Mouse (Mus musculus): ENCODE measurements around the gene Skap2.

Gene Skap2

DNA sequence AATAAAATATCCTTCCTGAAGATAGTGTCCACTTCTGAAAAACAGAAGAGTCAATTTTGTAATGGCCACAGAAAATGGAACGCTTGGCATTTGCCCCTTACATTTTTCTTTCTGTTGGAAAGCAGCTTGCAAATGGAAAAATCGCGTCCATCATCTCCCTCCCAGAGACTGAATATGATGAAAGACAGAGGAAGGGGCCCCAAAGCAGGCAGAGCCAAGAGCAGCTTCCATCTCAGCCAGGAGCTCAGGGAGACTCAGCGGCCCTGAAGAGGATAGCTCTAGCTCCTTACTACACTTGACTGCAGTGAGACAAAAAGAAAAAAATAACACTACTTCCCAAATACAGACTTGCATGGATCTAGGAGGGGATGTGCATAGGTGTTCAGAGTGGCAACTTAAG lies 122.5 kb downstream of the Skap2 start:
- DNase-seq (ENCODE audit: low spot score) = no peak

DNA sequence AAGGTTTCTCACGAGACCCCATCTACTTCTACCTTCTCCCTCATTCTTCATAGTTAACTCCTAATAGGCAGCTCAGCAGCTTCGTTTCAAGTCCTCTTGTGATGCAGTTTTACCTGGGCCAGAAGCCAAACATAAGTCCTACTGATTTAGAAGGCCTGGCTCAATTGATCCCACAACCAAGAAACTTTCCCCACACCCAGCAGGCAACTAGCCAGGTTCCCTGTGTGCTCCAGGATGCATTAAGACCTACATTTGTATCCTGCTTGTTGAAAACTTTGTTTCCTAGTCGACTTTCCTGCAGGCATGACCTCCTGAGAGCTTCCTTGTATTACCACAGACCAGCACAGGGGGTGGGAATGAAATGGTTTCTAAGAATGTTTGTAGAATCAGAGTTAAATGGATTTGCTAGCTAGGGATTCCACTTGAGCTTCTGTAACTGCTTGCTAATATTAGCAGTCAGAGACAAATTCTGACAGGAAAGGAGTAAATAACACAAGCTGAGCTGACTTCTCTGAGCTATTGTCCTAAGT lies 125.4 kb downstream of the Skap2 start:
- DNase-seq (ENCODE audit: low spot score) = no peak

DNA sequence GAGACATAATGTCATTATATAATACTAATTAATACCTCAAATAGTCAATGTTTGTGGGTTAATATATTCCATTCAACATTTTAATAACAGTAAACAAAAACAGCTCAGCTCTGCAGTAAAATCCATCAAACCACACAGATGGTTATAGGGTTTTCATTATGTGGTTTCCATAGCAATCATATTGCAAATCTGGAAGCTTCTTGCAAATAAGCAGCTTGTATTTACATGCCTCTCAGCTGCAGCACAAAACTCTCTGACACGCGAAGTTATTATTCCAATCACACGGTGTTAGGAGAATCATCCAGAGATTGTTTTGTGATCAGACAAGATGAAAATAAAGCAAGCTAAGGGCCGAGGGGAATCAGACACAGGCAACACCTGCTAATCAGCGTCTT lies 129.5 kb downstream of the Skap2 start:
- DNase-seq (ENCODE audit: low spot score) = no peak

DNA sequence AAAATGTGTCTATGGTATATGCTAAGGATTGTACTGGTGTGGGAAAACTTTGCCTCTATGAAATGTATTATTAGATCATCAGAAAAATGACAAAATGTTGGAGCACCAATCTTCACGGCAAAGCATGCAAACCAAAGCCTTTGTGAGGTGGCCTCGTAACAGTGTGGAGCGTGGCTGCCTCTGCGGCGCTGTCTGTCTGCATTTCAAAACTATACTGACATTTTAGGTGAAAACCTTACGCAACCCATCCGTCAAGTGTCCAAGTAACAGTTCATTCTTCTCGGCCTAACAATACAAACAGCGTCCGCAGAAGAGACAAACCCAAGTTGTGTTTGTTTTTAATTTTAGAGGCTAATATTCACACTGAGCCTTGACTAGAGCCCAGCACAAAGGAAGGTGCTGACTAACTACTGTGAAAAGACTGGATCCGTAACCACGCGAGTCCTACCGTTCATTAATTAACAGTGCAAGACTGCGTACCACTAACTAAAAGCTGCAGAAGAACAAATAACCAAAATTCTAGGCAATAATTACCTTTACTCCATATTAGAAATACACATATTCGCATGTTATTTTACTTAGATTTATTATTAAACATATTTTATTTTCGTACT lies 130.0 kb downstream of the Skap2 start:
- DNase-seq (ENCODE audit: low spot score) = no peak

DNA sequence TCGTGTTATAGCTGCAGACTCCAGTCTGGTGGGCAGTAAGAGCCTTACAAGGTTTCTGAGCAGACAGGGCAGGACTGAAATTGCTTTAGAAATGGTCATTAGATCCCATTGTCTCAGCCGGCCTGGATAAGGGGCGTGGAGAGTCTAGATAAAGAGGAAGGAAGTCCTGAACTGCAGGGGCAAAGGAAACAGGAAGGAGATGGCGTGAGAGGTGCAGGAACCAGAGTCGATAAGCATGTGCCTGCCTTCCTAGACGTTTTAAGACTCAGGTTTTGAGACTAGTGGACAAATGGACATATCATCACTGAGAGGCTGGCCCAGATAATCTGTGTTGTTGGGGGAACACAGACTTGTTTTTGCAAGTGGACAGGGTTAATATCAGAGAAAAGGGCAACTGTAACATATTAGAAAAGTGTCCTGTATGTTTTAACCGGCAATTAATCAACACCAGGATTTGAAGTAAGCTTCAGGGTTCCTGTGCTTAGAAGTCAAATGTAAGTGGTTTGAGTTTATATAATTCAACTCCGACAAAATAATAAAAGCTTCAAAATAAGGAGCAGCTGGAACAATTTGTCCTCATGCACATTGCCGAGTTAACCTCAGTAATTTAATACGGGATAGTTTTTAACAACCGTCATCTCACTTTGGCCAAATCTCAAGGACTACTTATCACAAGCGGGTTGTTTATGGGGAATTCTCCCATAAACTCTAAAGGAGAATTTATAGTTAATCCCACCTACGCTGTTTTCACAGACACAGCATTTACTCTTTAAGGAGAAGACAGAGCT lies 131.0 kb downstream of the Skap2 start:
- no peak for DNase-seq (ENCODE audit: low spot score)

DNA sequence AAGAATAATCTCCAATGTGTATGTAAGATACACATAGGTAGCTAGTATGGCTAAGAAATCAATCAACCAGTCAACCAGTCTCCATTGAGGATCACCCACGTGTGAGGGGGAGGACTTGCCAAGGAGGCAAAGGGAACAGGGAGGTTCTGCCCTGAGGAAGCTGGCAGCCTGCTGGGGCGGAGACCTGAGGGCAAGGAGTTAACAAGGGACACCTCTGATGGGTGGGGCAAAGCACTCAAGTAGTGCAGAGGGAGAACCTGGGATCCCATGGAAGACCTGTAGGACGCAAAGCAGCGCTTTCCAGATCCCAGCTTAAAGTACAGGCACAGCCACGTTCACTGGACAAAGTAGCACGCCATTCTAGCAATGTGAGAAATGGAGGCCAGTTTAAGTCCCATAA lies 131.6 kb downstream of the Skap2 start:
- DNase-seq (ENCODE audit: low spot score) = no peak

DNA sequence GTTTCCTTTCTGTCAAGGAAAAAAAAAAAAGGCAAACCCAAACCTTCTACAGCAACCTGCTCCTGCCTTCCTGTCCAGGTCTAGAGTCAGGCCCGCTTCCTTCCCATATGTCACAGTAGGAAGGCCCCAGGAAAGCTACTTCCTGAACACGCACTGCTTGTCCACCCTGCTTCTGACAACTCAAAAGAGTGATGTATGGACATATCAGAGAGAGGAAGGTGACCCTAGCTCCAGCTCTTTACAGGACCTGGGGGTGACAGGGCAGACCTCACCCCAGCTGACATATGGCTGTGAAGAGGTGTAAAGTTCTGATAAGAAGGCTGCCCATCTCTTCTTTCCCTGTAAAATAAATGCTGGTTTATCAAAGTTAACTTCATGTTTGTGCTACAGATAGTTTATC lies 133.8 kb downstream of the Skap2 start:
- DNase-seq (ENCODE audit: low spot score) = no peak

DNA sequence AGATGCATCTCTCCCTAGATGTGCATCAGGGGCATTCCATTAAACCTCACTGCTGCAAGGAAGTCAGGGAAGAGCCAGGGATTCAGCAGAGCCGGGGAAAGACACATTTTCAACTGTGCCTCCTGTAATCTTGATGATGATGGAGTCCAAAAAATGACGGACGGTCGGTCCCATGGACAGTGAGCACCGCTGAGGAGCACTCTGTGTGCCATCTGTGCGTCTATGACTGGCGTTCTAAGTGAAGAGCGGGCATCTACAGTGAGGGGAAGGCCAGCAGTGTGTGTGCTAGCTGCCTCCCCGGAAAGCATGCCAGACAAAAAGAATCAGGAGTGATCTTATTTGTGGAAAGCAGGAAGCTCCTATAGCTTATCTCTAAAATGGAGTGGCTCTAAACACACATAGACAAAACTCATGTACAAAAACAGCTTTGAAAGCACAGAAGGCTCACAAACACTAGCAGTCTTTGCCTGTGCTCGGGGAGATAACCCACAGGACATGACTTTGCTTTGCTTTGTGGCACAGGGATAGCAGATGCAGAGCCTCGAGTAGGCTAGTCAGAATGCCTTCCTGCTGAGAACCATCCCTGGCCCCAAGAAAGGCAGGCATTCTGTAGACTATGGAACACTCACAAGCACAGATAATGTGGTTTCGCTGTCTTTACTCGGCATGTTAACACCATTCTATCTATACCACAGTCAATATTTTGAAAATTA lies 135.4 kb downstream of the Skap2 start:
- DNase-seq (ENCODE audit: low spot score) = no peak

DNA sequence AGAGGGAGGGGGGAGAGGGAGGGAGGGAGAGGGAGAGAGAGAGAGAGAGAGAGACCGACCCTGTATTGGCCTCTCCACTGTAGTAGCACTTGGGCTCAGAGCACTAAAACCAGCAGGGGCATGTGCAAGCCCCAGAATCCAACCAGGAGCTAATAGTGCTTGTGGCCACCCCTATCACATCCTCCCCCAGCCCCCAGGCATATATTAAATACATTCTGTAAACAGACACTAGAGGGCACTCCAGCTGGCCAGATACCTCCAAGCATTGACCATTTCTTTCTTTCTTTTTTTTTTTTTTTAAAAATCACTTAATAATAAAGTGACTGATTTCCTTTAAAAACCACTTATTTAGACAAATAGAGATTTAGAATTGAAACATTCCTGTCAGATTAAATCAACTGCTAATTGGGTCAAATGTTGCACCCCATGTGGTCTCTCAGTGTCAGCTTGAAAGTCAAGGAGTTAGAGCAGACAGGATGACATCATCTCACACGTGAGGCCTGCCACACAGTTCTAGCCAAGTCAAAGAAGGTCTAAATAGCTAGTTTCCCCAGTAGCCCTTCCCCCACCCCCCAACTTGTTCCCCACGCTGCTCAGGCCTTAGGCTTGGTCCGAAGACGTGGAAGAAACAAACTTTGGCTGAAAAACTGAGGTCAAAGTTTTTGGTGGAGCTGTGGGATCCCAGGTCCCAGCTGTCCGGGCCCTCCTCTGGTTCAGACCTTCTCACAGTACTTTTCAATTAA lies 136.3 kb downstream of the Skap2 start:
- DNase-seq (ENCODE audit: low spot score) = peak; percentile 73

DNA sequence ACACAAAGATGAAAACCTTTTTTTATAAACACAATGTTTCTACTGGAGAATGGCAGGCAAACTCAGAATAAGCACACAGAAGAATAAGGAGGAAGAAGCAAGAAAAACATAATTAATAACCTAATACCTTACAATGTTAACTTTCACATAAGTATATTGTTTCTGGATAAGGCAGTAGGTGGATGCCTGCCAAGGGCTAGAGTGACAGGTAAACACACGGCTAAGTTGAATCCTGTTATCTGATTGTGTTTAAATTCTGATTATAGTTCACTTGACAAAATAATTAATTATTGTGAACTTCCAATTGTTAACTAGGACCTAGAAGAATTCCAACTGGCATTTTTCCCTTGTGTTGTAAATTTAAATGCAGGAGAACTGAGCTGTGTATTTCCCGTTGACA lies 138.3 kb downstream of the Skap2 start:
- DNase-seq (ENCODE audit: low spot score) = no peak

DNA sequence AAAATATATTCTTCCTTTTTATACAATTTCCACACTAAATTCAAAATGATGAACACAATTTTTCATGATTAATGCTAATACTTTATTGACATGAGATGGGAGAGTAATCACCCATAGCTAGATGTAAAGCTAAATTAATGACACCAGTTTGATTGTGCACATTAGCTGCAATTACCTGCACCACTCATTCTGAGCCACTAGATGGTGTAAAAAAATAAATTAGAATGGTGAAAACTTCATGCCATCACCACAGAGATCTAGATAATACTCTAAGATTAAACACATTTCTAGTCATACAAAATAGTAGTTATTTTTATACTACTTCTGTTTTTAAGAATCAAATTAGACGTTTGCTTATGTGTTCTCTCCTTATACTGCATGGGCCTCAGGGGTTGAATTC lies 141.2 kb downstream of the Skap2 start:
- DNase-seq (ENCODE audit: low spot score) = peak; percentile 46

DNA sequence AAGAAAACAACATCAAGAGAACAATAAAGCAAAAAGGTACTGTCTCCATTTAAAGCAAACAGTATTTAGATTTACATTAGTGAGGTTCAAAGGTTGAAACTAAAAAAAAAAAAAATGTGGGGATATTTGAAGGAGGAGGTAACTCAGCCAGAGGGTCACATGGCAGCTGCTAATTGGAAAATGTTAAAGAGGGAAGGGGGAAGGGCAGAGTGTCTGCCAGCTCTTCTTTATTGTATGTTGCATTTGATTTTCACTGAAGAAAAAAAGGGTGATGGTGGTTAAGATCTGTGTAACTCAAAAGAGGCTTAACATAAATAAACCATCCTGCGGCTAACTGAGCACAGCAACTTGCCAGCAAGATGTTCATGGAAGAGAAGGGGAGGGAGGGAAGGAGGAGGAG lies 142.1 kb downstream of the Skap2 start:
- no peak for DNase-seq (ENCODE audit: low spot score)

DNA sequence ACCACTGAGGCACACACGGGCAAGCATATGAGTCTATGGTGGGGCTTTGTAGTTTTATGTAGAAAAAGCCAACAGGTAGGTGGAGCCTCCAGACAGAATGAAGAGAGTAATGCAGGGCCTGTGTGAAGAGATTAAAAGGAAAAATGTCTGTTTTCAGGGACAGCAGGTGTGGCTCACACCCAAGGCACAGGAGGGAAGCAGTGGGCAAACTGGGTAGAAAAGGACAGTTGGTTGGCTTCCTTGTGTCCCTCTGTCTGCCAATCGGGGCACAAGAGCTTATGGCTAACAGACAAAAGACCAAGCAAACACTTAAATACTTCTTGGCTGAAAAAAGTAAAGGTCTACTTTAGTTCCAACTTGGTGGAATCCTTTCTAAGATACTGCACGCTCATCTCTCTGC lies 145.8 kb downstream of the Skap2 start:
- DNase-seq (ENCODE audit: low spot score) = no peak

DNA sequence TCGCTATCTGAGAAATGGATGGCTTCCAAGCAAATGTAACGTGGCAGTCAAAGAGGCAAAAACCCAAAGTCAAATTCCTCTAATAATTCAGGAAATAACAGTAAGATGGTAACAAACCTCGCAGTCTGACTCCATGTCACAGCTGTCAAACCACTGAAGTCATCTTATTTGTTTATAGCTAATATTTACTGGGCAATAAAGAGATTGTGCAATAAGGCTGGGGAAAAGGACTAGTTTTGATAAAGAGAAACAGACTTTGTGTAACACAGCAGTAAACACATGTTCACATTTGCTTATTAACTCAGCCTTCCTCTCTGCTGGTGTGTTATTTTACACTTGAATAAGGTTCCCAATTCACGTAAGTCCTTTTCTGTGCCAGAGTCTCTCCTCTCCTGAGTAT lies 148.8 kb downstream of the Skap2 start:
- DNase-seq (ENCODE audit: low spot score) = no peak

DNA sequence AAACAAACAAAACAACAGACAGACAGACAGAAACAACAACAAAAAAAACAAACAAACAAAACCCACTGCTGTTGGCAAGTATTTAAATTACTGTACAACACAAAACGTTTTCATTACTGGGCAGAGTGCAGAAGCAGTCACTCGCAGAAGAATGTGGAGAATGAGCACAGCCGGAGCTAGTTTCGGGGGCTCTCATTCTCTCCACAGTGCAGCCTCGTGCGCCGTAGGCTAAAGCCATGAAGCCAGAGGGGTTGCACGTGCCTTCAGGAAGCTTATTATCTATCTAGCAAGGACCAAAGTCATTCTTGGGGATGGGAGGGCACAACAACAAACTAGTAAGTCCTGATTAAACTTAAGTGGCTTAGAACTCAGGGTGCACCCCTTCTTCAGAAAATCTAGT lies 152.0 kb downstream of the Skap2 start:
- peak; percentile 53 for DNase-seq (ENCODE audit: low spot score)

DNA sequence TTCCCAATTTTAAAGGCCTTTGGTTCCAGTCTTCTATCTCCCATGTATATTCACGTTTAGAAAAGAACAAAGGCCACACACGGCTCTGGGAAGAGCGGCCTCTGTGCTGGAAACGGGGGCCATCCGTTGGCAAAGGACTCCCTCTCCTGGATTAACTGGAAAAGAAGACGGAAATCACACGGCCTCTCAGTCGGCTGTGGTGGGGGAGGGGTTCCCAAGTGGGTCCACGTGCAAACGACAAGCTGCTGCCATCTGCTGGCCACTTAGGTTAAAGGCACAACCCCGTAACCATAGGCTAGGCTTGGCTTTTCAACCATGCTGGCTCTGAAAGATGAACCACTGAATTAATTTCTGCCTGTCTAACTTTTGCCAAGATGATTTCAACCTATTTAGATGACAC lies 154.5 kb downstream of the Skap2 start:
- peak; percentile 96 for DNase-seq (ENCODE audit: low spot score)

DNA sequence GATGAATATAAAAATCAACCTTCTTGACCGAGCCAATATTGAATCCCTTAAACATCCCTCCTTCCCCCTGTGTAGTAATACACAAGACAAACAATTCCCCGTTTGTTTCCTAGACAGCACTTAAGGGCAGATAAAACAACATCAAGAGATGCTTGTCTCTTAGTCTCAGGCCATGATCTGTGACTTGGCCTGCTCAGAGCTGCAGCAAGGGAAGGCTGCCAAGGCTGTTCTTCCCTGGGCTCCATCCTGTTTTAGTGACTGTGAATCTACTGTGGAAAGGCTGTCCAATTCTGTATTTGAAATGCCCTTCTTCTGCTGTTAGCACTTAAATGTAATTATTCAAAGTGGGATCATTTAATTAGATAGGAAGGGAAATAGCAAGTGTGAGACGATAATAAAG lies 159.1 kb downstream of the Skap2 start:
- DNase-seq (ENCODE audit: low spot score) = no peak

DNA sequence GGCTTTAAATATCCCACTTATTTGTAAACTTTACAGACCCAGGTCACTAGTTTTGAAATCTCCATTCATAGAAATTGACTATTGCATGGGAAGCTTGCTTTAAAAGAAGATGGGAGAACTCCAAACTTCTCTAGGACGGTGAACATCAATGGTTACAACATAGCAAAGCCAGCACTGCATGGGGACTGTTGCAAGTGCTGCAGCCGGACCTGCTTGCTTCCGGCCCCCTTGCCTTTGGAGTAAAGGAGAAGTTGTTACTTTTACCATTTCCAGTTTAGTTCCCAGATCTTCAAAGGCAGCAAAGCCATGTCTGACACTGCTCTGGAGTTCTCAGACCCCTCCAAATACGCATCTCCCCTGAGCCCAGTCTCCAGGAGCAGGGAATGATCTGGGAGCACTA lies 159.7 kb downstream of the Skap2 start:
- no peak for DNase-seq (ENCODE audit: low spot score)

DNA sequence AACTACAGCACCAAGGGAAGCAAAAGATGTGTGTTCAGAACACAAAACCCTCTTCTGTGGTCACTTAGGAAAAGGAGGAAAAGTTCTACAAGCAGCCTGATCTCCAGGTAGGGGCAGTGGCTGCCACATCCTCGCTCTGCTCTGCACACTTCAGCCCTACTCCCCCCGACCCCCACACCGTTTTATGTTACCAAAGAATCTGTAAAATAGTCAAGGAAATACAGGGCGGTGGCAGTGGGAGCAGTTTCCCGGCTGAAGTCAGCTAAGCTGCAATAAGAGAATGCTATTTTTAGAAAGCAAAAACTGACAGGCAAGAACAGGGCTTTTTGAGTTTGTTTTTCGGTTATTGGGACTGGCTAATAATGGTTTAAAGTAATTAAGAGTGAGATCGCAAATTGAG lies 160.8 kb downstream of the Skap2 start:
- no peak for DNase-seq (ENCODE audit: low spot score)

DNA sequence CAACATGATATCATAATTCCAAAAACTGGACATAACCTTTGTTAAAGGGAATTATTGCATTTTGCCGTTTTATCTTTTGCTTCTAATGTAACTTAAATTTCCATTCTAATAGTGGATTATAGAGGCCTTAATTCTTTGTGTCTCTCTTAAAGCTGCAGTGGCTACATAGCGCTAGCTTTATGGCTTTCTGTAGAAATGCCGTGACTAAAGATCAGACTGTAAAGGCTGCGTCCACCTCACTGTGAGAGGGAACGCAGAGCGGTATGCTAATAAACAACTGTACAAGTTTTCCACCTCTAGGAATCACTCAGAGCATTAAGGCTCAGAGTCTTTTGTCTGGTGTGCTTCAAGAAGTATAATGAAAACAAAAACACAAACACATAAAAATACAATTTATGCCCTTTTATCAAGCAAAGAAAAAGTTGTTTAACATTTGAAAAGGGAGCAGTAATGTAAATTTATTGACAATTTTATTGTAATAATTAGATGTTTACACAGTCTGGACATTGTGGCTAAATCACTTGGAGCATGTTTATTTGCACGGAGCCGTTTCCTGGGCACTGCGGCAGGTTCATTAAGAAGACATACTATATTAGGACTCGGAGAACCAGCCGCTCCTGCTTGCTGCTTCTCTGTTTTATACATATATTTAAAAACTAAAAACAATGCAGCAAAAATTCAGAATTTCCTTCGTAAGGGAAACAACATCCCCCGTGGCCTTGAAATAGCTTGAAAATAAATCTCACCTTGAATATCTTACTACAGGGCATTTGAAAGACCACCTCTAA lies 162.1 kb downstream of the Skap2 start:
- no peak for DNase-seq (ENCODE audit: low spot score)

DNA sequence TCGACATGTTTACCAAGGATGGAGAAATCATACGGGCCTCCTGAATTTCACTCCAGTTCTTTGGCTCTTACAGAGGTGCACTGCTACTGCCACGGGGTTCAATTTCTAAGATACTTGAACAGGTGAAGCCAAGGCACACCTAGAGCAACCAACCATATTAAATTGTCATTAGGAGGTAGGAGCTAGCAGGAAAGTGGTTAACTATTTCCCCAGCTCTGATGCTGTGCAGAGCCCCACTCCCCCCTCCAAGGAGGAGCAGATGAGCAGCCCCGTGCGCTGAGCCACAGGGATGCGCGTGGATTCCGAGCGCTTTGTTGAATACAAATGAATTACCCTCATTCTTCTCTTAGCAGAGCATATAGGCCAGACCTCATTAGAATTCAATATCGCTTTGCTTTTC lies 162.8 kb downstream of the Skap2 start:
- peak; percentile 19 for DNase-seq (ENCODE audit: low spot score)

DNA sequence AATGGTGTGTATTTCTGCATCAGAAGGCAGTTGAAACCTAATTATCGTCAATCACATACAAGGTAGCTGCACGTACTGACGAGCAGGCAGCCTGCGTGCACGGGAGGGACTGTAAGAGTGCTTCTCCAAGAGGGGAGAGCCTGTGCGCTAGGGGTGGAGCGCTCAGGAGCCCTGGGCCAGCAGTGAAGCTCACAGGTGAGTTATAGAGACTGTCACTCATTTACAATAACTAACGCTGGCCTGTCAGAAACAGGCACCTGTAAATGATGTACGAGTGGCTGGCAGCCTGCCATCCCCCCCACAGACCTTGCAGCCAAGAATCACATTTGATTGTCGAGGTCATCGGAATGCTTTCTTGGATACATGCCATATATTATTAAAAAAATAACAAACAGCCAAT lies 168.2 kb downstream of the Skap2 start:
- peak; percentile 16 for DNase-seq (ENCODE audit: low spot score)
